Mouse (Mus musculus): ENCODE data around the gene Leng9.

DNA sequence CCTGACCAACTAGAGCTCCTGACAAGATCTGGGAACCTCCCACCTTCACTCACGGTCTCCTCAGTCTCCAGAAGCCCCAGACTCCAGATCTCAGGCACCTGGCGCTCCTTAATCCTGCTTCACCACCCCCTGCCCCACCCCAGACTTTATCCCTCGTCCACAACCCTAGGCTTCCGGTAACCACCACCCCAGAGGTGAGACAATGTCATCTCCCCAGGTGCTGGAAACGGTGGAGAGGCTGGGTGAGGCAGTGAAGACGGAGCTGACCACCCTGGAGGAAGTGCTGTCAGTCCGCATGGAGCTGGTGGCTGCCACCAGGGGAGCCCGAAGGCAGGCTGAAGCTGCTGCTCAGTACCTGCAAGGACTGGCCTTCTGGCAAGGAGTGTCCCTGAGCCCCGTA is 24.9 kb downstream of the Leng9 start:
- TF ChIP-seq CTCF (IDR thresholded peaks at IDR 0.05; ENCODE audit: extremely low read depth, insufficient read depth, low read length) (no peak), POLR2A (IDR thresholded peaks at IDR 0.05; ENCODE audit: extremely low read depth, insufficient read depth, low read length) (no peak)

All from cortical plate, adult 2 months (tissue).